Mouse (Mus musculus): ENCODE results near the gene Oser1. TPM values are rescaled to one million over a fixed set of nuclear protein-coding genes. Genes with fewer than 3 reads are reported as not detected.
"Not testable (repeated sequence)": the region's sequence is repeated elsewhere in the genome, so short reads cannot be mapped to it uniquely, and the experiment has no call there.

The Oser1 gene
- polyA plus RNA-seq, 1 experiment, result 3.5 TPM

- no peak overlapping the region for H3K4me3 ChIP-seq (replicated peaks)
- peaks cover 13% of the 10 kb centered on the region for H3K4me1 ChIP-seq
- H3K9me3 ChIP-seq, result 0 out of 2 replicates have a peak, but pooled peaks cover 8% of the 10 kb centered on the region
- peaks cover 18% of the 10 kb centered on the region for H3K36me3 ChIP-seq (replicated peaks; ENCODE audit: low read length)
- H3K27me3 ChIP-seq (replicated peaks), result peaks cover 22% of the 10 kb centered on the region
- no peak for TF ChIP-seq GATA1 (IDR thresholded peaks at IDR 0.05; ENCODE audit: borderline replicate concordance, low read length)
- TF ChIP-seq FLI1 (IDR thresholded peaks at IDR 0.05; ENCODE audit: low read length), result no peak
These were observed 38.8 kb upstream of the Oser1 start for GRCm38 (mm10) chr2:163463251-163463769.

DNA sequence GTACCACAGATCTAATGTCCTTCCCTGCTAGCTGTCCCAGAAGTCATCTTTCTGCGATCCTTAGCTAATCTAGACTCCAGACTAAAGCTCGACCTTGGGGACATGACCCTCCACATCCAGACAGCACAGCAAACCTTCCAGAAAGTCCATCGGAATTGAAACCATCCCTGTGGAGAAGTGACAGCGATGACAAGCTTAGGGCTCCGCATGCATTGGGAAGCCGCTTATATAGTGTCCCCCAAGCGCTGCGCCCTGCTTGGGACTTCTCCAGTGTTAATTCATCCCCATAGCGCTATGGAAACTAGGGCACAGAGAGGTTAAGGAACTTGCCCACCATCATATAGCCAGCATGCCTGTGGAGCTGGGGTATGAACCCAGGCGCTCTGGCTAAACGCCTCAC lies 38.3 kb upstream of the Oser1 start:
- peaks cover 27% of the 10 kb centered on the region for H3K27me3 ChIP-seq (replicated peaks)
- no peak overlapping the region for H3K4me3 ChIP-seq (replicated peaks)
- peaks cover 12% of the 10 kb centered on the region for H3K36me3 ChIP-seq (replicated peaks; ENCODE audit: low read length)
- TF ChIP-seq GATA1 (IDR thresholded peaks at IDR 0.05; ENCODE audit: borderline replicate concordance, low read length) (no peak), FLI1 (IDR thresholded peaks at IDR 0.05; ENCODE audit: low read length) (no peak)
- 0 out of 2 replicates have a peak, but pooled peaks cover 8% of the 10 kb centered on the region for H3K9me3 ChIP-seq
- peaks cover 18% of the 10 kb centered on the region for H3K4me1 ChIP-seq

GRCm38 (mm10) chr2:163462386-163462785 lies 37.9 kb upstream of the Oser1 start:
- no peak overlapping the region for H3K4me3 ChIP-seq (replicated peaks)
- H3K9me3 ChIP-seq, result 0 out of 2 replicates have a peak, but pooled peaks cover 8% of the 10 kb centered on the region
- peaks cover 30% of the 10 kb centered on the region for H3K27me3 ChIP-seq (replicated peaks)
- peaks cover 9% of the 10 kb centered on the region for H3K36me3 ChIP-seq (replicated peaks; ENCODE audit: low read length)
- TF ChIP-seq FLI1 (IDR thresholded peaks at IDR 0.05; ENCODE audit: low read length) (no peak), GATA1 (IDR thresholded peaks at IDR 0.05; ENCODE audit: borderline replicate concordance, low read length) (no peak)
- peaks cover 18% of the 10 kb centered on the region for H3K4me1 ChIP-seq

GRCm38 (mm10) chr2:163461307-163461706 lies 36.8 kb upstream of the Oser1 start:
- not testable (repeated sequence) for H3K4me3 ChIP-seq (replicated peaks); H3K36me3 ChIP-seq (replicated peaks; ENCODE audit: low read length); H3K9me3 ChIP-seq
- Histone ChIP-seq H3K27me3 (replicated peaks) (peaks cover 34% of the 10 kb centered on the region), H3K4me1 (peaks cover 18% of the 10 kb centered on the region)

GRCm38 (mm10) chr2:163460622-163461021 lies 36.1 kb upstream of the Oser1 start:
- Histone ChIP-seq H3K27me3 (replicated peaks) (peaks cover 37% of the 10 kb centered on the region), H3K4me3 (replicated peaks) (no peak overlapping the region), H3K36me3 (replicated peaks; ENCODE audit: low read length) (no peaks in the 10 kb centered on the region), H3K4me1 (peaks cover 18% of the 10 kb centered on the region), H3K9me3 (0 out of 2 replicates have a peak, but pooled peaks cover 8% of the 10 kb centered on the region)
- TF ChIP-seq FLI1 (IDR thresholded peaks at IDR 0.05; ENCODE audit: low read length) (no peak), GATA1 (IDR thresholded peaks at IDR 0.05; ENCODE audit: borderline replicate concordance, low read length) (no peak)

- peaks cover 18% of the 10 kb centered on the region for H3K4me1 ChIP-seq
- no peaks in the 10 kb centered on the region for H3K36me3 ChIP-seq (replicated peaks; ENCODE audit: low read length)
- H3K27me3 ChIP-seq (replicated peaks), result peaks cover 44% of the 10 kb centered on the region
- H3K4me3 ChIP-seq (replicated peaks), result no peak overlapping the region
- H3K9me3 ChIP-seq, result 0 out of 2 replicates have a peak, but pooled peaks cover 8% of the 10 kb centered on the region
- TF ChIP-seq FLI1 (IDR thresholded peaks at IDR 0.05; ENCODE audit: low read length) (no peak), GATA1 (IDR thresholded peaks at IDR 0.05; ENCODE audit: borderline replicate concordance, low read length) (no peak)
These were observed 34.9 kb upstream of the Oser1 start for GRCm38 (mm10) chr2:163459380-163459779.

GRCm38 (mm10) chr2:163458539-163459265 lies 34.2 kb upstream of the Oser1 start:
- Histone ChIP-seq H3K9me3 (0 out of 2 replicates have a peak, but pooled peaks cover 8% of the 10 kb centered on the region), H3K4me3 (replicated peaks) (no peak overlapping the region), H3K36me3 (replicated peaks; ENCODE audit: low read length) (no peaks in the 10 kb centered on the region), H3K4me1 (peaks cover 18% of the 10 kb centered on the region), H3K27me3 (replicated peaks) (peaks cover 48% of the 10 kb centered on the region)
- no peak for TF ChIP-seq FLI1 (IDR thresholded peaks at IDR 0.05; ENCODE audit: low read length)
- TF ChIP-seq GATA1 (IDR thresholded peaks at IDR 0.05; ENCODE audit: borderline replicate concordance, low read length), result no peak

GRCm38 (mm10) chr2:163453378-163453777 lies 28.9 kb upstream of the Oser1 start:
- H3K4me3 ChIP-seq (replicated peaks), result no peak overlapping the region
- H3K36me3 ChIP-seq (replicated peaks; ENCODE audit: low read length), result no peaks in the 10 kb centered on the region
- peaks cover 52% of the 10 kb centered on the region for H3K27me3 ChIP-seq (replicated peaks)
- no peaks in the 10 kb centered on the region for H3K9me3 ChIP-seq
- TF ChIP-seq GATA1 (IDR thresholded peaks at IDR 0.05; ENCODE audit: borderline replicate concordance, low read length) (no peak), FLI1 (IDR thresholded peaks at IDR 0.05; ENCODE audit: low read length) (no peak)
- H3K4me1 ChIP-seq, result peaks cover 6% of the 10 kb centered on the region

DNA sequence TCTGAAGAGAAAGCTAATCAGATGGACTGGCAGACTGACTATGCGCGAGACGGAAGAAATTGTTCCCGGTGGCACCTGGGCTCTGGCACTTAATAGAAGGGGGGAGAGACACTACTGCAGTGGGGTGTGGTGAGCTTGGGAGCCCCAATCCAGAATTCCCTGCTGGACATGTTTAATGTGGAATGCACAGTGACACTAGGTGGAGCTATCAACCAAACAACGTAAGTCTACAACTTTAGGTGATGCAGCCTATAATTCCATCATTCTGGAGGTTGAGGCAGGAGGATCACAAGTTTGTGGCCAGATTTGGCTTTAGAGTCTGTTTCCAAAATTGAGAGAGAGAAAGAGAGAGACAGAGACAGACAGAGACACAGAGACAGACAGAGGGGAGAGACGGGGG lies 28.2 kb upstream of the Oser1 start:
- Histone ChIP-seq H3K36me3 (replicated peaks; ENCODE audit: low read length) (no peaks in the 10 kb centered on the region), H3K27me3 (replicated peaks) (peaks cover 50% of the 10 kb centered on the region), H3K4me3 (replicated peaks) (no peak overlapping the region), H3K4me1 (no peaks in the 10 kb centered on the region), H3K9me3 (no peaks in the 10 kb centered on the region)
- no peak for TF ChIP-seq FLI1 (IDR thresholded peaks at IDR 0.05; ENCODE audit: low read length)
- no peak for TF ChIP-seq GATA1 (IDR thresholded peaks at IDR 0.05; ENCODE audit: borderline replicate concordance, low read length)

- TF ChIP-seq GATA1 (IDR thresholded peaks at IDR 0.05; ENCODE audit: borderline replicate concordance, low read length) (no peak), FLI1 (IDR thresholded peaks at IDR 0.05; ENCODE audit: low read length) (no peak)
- Histone ChIP-seq H3K4me3 (replicated peaks) (no peak overlapping the region), H3K4me1 (no peaks in the 10 kb centered on the region), H3K36me3 (replicated peaks; ENCODE audit: low read length) (no peaks in the 10 kb centered on the region), H3K27me3 (replicated peaks) (peaks cover 50% of the 10 kb centered on the region), H3K9me3 (no peaks in the 10 kb centered on the region)
These were observed 26.3 kb upstream of the Oser1 start for GRCm38 (mm10) chr2:163450668-163451295.

Data from megakaryocyte, embryonic 14.5 days (primary cell).